Mouse (Mus musculus) mature B cell (primary cell): ENCODE results near the gene Xpnpep1.

Source experiments
- in situ Hi-C: fragments of 300-500 bp; cut with MboI; formaldehyde crosslinking; loops from 2 replicates; pipeline ENCODE4 v1.14.3; 2019

The Xpnpep1 gene

GRCm38 (mm10) chr19:52992880-52993440 is 47.1 kb downstream of the Xpnpep1 start:
- in situ Hi-C loops: no loop called here

DNA sequence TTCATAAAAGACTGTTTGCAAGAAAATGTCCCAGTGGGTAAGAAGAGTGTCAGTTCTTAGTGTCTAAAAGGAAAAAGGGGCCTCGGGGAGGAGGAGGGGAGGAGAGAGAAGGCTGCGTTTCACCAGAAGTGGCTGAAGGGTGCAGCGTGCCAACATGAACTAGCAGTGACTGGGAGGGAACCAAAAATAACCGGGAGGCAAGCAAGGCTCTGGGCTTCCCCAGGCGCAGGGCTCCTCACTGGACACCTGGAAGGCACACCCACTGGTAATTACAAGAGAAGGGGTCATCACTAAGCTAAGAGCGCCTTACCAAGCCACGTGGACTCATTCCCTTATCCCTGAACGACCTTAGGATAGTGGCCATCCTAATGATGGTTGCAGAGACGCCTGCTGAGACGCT is 48.1 kb downstream of the Xpnpep1 start:
- in situ Hi-C loops: no loop called here

DNA sequence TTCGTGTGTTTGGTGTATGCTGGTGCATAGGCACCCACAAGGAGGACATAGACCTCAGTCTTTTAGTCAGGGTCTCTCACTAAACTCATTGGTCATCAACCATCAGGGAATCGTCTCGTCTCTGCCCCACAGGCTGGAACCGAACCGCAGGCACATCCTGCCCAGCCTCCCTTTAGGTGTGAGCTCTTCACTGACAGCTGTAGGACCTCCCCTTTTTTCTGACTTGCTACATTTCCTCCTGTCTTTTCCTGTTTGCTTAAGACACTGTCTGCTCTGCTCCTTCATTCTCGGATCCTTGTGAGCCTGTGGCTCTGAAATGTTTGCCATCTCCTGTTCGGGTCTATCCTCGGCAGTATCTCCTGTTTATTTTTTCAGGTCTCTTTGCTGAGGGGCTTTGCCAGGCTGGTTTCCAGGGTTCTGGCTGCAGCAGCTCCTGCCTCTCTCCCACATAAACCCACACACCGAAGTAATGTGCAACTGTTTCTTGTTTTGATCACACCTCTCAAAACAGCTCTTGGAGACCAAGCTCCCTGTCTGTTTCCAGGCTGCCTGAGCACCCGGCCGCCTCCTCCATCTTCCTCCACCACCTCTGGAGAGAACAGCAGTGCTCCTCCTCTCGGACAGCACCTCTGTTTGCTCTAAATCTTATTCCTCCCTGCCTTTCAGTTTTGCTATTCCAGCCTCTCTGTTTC is 60.8 kb downstream of the Xpnpep1 start:
- in situ Hi-C loops: no loop called here

DNA sequence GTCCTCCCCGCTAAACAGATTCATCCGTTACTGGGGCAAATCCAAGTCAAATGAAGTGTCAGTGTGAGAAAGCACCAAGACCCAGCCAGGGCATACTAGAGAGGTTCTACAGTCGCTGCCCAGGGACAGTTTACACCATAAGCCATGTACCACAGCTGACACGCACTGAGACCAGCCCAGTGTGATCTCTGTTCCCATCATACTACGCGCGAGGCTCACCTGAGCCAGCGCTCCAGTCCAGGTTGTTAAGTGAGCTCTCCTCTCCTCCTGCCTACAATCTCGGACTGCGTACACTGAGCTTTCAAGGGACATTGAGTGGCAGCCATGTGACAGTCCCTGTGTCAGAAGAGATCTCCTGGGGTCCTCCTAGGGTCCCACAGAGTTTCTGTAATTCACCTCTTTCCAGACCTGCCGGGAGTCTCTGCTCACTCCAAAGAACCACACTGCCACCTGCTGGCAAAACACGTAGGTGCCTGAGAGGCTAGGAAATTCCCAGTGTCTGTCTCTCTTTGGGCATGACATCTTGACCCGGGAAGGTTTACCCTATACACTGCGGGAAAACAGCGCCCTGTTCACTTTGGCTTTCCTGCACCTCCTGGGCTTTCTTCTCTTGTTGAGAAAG is 64.3 kb downstream of the Xpnpep1 start:
- in situ Hi-C loops: no loop called here

DNA sequence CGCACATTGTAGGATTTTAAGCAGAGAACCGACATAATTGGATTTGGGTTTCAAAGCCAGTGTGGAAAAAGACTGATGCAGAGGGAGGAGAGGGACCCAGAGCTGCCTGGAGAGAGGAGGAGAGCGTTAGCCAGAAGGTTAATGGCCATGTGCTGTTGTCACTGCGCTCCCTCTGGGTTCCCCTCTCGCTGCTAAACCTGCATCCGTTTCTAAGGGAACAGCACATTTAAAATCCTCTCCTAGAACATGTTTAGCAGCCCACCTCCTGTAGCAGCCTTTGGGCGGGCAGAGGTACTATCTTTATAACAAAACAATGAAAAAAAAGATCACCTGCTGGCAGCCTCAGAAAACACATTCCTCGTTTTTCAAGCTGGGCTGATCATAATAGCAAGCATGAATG is 73.7 kb downstream of the Xpnpep1 start:
- in situ Hi-C loops: no loop called here

- in situ Hi-C loops: no loop called here
Measured at GRCm38 (mm10) chr19:52962745-52963144, 77.3 kb downstream of the Xpnpep1 start.

DNA sequence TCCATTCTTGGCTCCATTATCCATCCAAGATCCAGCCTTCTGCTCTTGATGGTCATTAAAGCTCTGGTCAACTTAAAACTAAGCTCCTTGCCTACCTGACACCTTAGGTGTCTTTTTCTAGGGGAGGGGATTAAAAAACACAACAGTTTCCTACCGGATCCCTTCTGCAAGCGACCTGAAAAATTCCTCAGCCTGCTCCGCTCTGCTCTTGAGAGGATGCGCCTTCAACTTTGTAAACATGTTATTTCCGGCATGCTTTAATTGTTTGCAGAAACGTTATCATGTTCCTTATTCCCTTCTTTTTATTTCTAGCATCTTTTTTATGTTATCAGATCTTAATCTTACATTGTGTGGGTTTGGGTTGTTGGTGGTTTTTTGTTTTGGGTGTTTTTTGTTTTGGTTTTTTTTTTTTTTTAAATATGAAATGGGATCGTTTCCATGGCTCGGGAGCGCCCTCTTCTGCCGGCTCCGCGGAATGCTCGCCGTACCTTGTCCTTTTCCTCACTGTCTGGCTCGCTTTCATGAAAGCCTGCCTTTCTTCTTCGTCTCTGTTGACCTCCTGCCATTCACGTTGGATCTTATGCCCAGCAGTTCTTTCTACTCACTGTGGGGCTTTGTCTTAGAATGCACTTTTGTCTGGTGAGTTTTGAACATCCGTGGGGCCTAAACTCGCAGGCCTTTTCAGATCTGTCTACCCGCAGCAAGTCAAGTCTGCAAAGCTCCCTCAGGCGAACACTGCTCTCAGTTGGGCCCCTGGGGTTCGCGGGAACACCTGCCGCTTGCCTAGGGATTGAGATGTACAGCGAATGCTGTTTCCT is 117.1 kb downstream of the Xpnpep1 start:
- in situ Hi-C loops: no loop called here

- in situ Hi-C loops: no loop called here
Measured at GRCm38 (mm10) chr19:52904182-52904581, 135.8 kb downstream of the Xpnpep1 start.

GRCm38 (mm10) chr19:52891807-52892442 is 148.1 kb downstream of the Xpnpep1 start:
- in situ Hi-C loops: no loop called here
